Mouse (Mus musculus) frontal cortex, adult (tissue): ENCODE data around the gene Adgrl4.

Experiments used
- ATAC-seq: cut with Nextera tagmentation; 2 replicates; pipeline ENCODE4 v1.9.2; 2017; ENCODE audit warnings: mild to moderate bottlenecking, moderate library complexity, mixed read lengths; ENCODE audit not compliant: low TSS enrichment

Adgrl4 gene

DNA sequence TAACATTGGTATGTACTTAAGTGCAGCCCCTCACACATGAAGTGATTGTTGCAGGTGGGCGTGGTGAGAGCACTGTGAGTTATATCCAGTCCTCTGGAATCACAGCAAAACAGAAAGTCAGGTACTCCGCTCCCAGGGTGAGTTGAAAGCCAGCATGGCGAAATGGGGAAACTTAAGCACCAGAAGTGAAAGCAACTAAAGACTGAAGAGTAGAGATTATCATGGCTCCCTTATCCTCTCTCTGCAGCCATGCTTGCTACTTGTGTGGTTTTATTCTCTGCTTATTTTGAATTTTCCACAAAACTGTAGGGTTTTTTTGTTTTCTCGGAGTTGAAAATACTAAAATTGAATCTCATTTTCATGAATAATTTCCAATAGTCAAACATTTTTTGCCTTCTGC is 51.2 kb downstream of the Adgrl4 start:
- no peak for ATAC-seq

GRCm38 (mm10) chr3:151505606-151506005 is 67.9 kb downstream of the Adgrl4 start:
- no peak for ATAC-seq

DNA sequence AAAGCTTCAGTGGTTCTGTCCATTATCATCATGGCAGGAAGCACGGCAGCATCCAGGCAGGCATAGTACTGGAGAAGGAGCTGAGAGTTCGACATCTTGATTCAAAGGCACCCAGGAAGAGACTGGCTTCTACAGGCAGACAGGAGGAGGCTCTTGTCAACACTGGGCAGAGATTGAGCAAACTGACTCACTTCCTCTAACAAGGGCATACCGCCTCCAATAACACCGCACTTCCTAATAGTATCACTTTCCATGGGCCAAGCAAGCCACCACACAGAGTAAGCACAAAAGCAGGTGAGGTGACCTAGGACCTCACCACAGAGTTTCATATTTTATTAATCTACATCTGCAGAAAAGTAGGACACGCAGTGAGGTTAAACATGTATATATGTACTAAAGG is 73.5 kb downstream of the Adgrl4 start:
- no peak for ATAC-seq

DNA sequence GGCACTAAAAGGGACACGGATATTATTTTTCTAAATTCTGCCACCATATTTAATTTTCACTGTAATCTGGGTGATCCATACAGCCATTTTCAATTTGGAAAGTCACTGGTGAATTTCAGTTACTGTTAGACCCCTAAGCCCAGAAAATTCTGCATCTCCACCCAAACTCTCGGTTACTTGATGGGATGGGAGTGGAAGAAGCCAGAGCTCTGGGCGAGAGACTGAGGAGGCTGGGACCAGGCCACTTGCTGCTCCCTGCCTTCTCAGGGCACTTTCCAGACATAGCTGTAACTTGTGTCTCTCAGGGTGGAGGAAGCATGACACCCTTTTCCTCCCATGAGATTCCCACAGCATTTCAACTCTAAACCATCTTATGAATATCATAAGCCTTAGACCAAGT is 109.5 kb downstream of the Adgrl4 start:
- no peak for ATAC-seq

DNA sequence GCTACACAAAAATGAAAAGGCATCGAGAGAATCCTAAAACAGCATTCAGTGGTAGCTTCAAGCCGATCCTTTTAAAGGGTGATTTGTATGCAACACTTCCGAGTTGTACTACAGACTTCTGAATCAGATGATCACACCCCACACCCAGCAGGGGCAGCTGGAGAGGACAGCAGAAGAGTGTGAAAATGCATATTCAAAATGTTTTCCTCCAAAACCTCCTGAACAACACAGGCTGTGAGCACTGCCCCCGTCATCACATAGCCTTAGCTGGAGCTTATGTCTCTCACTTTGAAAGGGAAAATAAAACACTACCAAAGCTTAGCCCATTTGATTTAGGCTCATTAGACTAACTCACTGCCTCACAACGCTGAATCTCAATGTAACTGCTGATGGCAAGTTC is 113.3 kb downstream of the Adgrl4 start:
- peak; percentile 96 for ATAC-seq

DNA sequence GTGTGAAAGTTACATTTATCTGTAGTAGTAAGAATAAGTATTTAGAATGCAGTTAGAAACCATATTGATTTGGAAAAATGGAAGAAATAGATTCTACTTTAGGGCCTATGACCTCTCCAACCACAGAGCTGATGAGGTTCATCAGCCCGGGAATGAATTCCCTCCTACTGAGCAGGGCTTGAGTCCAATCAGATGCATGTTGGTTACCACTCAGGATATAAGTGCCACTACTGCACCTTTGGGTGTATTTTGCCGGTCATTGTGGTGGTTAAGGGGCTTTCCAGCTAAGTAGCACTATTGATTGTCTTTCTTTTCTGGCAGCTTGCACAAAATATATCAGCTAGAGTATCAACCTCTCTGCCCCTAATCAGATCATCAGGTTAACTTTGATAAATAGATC is 118.9 kb downstream of the Adgrl4 start:
- no peak for ATAC-seq

DNA sequence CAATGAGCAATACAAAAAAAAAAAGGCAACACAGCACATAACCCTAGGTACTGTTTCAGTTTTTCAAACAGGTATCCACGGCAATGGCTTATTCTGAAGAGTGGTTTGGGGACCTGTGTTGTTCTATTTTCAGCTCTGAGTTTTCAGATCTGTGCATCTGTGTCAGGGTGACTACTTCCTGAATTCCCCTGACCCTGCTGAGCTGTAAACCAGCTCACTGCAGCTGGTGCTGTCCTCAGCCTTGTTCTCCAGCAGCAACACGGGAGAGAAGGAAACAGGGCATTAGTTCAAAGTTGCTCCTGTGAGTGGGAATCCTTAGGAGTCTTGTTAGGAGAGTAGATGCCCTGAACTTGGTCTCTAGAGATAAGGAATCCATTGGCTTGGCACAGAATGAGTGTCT is 119.4 kb downstream of the Adgrl4 start:
- ATAC-seq: no peak

GRCm38 (mm10) chr3:151557607-151558006 is 119.9 kb downstream of the Adgrl4 start:
- no peak for ATAC-seq

DNA sequence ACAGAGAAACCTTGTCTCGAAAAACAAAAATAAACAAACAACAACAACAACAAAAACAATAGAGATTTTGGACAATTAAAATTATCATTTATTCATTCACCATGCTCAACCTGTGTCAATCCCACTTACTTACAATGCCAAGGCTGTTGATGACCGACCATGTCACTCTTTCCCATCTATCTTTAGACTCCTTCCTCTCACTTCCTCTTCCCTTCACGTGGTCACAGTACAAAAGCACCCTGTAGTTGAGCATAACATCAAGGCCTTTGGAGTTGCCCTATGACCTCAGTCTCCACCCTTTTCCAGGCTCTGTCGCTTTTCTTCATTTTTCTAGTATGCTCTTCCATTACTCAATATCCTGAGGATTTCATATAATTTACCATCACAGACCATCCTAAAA is 120.7 kb downstream of the Adgrl4 start:
- no peak for ATAC-seq

DNA sequence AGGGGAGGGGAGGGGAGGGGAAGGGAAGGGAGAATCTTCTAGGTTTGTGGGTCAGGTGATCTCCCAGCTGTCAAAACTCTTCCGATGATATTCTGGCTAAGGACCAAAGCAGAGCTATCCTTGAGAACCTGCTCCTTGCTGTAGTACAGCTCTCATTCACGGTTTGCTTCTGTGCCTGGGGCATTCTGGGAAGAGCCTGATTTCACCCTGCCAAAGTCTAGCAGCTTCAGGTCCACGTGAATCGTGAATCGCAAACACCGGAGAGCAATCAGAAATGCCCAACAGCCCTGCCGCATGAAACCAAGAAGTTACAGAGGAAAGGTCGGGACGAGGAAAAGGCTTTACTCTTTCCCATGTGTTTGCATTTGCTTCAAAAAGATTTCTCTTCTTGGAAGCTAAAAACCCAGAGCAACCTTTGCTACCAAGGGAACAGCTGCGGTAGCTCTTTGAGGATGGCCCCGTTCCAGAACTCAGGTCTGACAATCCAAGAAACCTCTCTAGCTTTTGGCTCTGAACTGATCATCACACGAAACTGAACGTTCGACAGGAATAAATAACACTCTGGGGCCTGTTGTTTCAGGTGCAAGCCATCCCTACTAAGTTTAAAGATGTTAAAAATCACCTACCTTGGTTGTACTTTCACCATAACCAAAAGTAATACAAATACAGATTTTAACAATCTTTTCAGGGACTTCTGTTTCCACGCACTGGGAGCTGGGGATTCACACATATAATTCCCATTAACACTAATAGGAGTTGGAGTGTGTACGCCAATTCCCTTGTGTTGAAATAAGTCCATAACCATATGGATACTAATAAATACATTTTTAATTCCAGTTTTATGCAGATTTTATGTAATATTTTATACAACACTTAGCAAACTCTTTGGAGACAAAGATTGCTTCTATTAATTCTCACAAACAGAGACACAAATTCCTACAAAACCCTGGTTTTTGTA is 128.3 kb downstream of the Adgrl4 start:
- peak; percentile 86 for ATAC-seq

DNA sequence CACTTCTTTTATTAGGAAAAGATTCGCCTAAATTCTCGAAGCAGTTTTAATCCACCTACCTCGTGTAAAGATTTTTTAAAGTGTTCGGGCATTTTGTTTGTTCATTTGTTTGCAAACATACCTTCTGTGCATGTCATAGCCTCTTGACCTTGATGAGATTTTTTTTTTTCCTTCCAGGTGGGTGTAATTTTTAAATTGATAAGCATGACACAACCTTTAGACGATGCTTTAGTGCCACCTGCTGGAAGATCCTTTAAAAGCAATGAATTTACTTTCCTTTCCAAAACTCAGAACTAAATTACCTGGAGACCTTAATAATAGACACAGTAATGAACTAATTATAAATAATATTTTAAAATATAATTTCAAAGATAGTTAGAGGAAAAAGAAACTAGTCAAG is 128.9 kb downstream of the Adgrl4 start:
- ATAC-seq: 0 out of 2 replicates have a peak, but pooled peaks have one; percentile 38

DNA sequence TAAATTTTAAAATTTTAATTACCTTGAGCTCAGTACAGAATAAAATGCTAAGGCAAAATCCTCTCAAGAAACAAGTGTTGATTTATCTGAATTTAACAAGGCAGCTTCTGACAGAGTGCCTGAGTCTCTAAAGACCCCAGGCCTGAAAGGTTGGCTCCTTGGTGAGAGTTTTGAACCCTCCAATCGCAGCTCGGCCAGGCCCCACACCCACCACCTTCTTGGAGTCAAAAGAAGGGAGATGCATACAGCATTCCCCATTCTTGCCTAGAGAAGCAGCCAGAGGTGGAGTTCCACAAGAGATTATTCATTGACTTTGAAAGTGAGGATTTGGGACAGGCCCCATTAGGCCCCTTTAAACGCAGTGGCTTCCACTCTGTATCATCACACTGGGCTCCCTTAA is 129.9 kb downstream of the Adgrl4 start:
- no peak for ATAC-seq

- no peak for ATAC-seq
These were observed 134.4 kb downstream of the Adgrl4 start for GRCm38 (mm10) chr3:151572089-151572488.

DNA sequence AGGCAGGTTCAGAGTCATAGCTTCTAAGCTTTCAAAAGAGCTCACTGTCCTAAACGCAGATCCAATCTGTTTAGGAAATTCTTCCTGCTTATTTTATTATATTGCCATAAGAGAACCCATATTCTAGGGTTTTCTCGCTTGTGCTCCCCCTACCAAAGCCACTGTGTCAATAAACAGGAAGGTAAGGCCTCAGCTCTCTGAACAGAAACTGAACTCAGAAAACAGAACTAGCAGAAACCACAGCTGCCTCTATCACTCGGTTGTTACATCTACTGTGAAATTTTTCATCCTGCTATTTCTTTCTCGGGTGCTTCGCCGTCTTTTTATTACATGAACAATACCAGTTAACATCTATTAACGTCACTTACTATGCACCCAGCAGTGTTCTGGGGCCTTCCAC is 137.6 kb downstream of the Adgrl4 start:
- no peak for ATAC-seq

- peak; percentile 23; the same call in 1 of the 2 replicates for ATAC-seq
These were observed 138.5 kb downstream of the Adgrl4 start for GRCm38 (mm10) chr3:151576155-151576554.

GRCm38 (mm10) chr3:151591904-151592303 is 154.2 kb downstream of the Adgrl4 start:
- ATAC-seq: no peak
